Mouse (Mus musculus) thymus, postnatal 4 days (tissue): ENCODE results near the gene Pcid2.
"Not testable (repeated sequence)": the region's sequence is repeated elsewhere in the genome, so short reads cannot be mapped to it uniquely, and the experiment has no call there.

ENCODE experiments used
- DNase-seq: peaks from one replicate; pipeline ENCODE4 v3.0.0; 2021

Pcid2 gene

GRCm38 (mm10) chr8:13075579-13075978 is 29.7 kb downstream of the Pcid2 start:
- not testable (repeated sequence) for DNase-seq

- DNase-seq = no peak
Observed at GRCm38 (mm10) chr8:13075044-13075443, 30.2 kb downstream of the Pcid2 start.

GRCm38 (mm10) chr8:13073255-13073654 is 32.0 kb downstream of the Pcid2 start:
- no peak for DNase-seq

DNA sequence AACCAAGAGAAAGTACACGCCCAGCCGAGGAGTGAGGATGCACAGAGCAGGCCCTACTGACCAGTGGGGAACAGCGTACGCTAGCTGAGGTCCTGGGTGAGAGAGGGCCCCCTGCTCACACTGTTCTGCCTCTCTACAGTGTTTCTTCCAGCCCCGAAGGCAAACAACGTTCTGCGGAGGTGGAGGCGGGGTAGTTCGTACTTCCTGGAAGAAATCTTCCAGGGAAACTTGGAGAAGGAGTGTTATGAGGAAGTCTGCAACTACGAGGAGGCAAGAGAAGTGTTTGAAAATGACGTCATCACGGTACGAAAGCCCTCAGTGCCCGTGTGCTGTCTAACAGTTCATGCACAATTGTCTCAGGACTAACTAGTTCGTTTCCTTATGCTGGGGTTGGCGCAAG is 42.1 kb downstream of the Pcid2 start:
- DNase-seq = no peak

DNA sequence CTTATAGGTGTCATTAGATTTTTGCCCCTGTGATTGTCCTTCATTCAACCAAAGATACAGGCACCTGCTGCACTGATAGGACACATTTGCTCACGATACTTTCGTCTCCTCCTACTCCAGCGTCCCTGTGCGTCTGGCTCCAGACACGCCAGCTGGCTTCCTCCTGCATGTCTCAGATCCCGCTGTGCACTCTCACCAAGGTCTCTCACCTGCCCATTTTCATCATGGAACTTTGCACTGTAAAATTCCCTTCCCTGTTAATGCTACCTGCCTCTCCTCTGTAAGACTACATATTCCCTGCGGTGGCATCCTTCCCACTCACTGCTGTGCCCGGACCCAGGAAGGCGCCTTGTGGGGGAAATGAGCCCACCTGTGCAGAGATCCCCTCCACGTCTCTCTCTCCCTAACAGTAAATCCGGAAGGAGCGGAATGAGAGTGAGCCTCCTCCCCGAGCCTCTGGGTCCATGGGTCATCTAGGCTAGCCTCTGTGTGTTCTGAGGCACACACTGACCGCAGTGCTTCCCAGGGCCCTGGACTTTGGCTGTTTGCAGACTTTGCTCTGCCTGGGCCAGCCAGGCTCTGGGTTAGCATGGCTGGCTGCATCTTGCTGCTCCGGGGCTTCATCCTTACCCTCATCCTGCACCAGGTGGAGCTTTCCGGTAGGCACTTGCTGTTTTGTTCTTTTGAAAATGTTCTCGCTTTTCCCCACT is 44.7 kb downstream of the Pcid2 start, which contains the start of gene Proz:
Gene Proz, plus strand, starts transcription at position 474 of the 710 bp plus-strand sequence.
- no peak for DNase-seq

- no peak for DNase-seq
Observed at GRCm38 (mm10) chr8:13057351-13057750, 47.9 kb downstream of the Pcid2 start.

- no peak for DNase-seq
Observed at GRCm38 (mm10) chr8:13050550-13050949, 54.7 kb downstream of the Pcid2 start.

DNA sequence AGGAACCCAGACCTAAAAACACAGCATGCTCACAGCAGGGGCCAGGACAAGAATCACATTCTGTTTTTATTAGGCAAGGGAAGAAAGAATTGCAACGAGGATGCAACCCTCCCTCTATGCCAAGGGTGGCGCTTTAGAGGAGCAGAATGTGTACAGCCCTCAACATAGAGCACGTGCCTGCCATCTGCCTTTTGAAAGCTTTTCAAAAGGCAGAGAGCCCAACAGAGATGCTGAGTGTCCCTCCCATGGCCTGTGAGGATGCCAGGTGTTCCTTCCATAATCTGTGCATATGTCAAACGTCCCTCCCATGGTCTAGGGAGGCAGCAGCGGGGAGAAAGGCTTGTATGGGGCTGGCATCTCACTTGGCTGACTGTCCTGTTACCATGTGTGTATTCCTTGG is 57.6 kb downstream of the Pcid2 start:
- no peak for DNase-seq

GRCm38 (mm10) chr8:13041459-13041858 is 63.8 kb downstream of the Pcid2 start:
- DNase-seq = no peak

DNA sequence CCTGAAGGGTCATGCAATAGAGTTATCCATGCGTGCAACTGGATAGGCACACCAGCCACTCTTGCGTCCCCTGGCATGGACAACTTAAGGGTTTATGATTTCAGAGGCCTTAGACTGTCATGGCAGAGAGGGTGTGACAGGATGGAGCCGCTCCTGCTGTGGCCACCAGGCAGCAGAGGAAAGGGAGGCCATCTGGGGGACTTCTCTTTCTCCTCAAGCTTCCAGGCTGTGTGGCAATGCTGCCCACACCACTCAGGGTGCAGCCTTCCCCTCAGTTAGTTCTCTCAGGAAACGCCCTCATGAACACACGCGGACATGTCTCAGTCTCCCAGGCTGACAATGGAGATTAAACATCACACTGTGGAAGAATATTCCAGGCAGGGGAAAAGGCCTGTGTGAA is 66.2 kb downstream of the Pcid2 start:
- no peak for DNase-seq

- DNase-seq = no peak
Observed at GRCm38 (mm10) chr8:13037569-13037968, 67.7 kb downstream of the Pcid2 start.

DNA sequence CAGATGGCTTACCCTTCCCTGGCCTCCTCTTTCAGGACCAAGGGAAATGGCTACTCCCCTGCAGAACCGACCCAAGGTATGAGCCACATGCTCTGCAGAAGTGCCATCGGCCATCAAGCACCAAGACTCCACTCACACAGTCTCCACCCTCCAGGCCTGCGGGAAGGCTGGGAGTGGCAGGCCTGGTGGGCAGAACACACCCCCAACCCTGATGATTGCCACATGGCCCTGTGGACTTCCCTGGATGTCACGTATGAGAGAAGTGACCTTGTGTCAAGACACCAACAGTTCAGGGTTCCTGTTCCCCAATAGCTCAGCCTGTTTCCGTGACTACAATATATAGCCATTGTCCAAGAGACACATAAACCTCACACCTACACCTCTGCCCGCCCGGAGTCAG is 68.2 kb downstream of the Pcid2 start, which contains the start of gene F10:
Gene F10, plus strand, starts transcription at position 294 of the 400 bp plus-strand sequence.
- no peak for DNase-seq

GRCm38 (mm10) chr8:13036346-13036812 is 68.9 kb downstream of the Pcid2 start:
- no peak for DNase-seq

- DNase-seq = no peak
Observed at GRCm38 (mm10) chr8:13028482-13028881, 76.8 kb downstream of the Pcid2 start.

DNA sequence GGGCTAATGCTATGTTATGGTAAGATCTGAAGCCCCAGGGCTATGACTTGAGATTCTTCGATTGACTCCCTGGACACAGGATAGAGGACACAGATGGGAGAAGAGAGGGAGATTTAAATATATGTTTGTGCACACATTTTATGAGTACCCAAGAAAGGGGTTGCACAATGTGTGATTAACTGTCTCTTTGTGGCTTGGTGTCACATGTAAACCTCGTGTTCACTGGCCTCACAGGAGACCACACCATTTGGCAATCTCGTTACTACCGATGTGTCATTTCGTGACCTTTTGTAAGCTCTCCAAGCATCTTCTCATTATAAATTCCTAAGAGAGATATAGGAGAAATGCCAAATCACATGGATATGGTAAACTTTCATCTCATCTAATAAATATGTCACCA is 77.6 kb downstream of the Pcid2 start:
- DNase-seq = no peak
